Mouse (Mus musculus) neutrophil, adult 5-6 weeks (primary cell): ENCODE measurements around the gene Rfc5. TPM values are rescaled to one million over a fixed set of nuclear protein-coding genes. Genes with fewer than 3 reads are reported as not detected.
"Not testable (repeated sequence)": the region's sequence is repeated elsewhere in the genome, so short reads cannot be mapped to it uniquely, and the experiment has no call there.

Experiments used
- ATAC-seq: fragments of 151-379, 151-347 bp; 2 replicates; pipeline ENCODE4 v1.8.0; 2017; ENCODE audit warnings: mild to moderate bottlenecking, moderate TSS enrichment; ENCODE audit not compliant: insufficient number of reproducible peaks, poor library complexity, low FRiP score, severe bottlenecking; ENCODE audit errors: extremely low read depth
- total RNA-seq: library from RNA; stranded (forward); fragments of 200-1000 nt; gene quantifications from 2 replicates; pipeline ENCODE4 v1.2.3, GENCODE M21; 2017

Gene Rfc5
- total RNA-seq = 10.7 and 15.2 TPM in 2 replicates

- ATAC-seq = peak; percentile 92
Measured at GRCm38 (mm10) chr5:117388877-117389276, at the start of gene Rfc5. Gene Rfc5 (minus strand): TSS chr5:117389047.

- not testable (repeated sequence) for ATAC-seq
Measured at GRCm38 (mm10) chr5:117433501-117433900, 44.7 kb upstream of the Rfc5 start.

GRCm38 (mm10) chr5:117417442-117417841 is 28.6 kb upstream of the Rfc5 start:
- no peak for ATAC-seq

- no peak for ATAC-seq
Measured at GRCm38 (mm10) chr5:117415011-117415912, 26.4 kb upstream of the Rfc5 start.

GRCm38 (mm10) chr5:117414611-117415010 is 25.8 kb upstream of the Rfc5 start:
- ATAC-seq = no peak

- ATAC-seq = no peak
Measured at GRCm38 (mm10) chr5:117413507-117414501, 25.0 kb upstream of the Rfc5 start, which contains the start of gene Ksr2. Gene Ksr2 (plus strand): TSS chr5:117414000.

- no peak for ATAC-seq
Measured at GRCm38 (mm10) chr5:117409369-117409768, 20.5 kb upstream of the Rfc5 start.

GRCm38 (mm10) chr5:117408216-117408615 is 19.4 kb upstream of the Rfc5 start:
- ATAC-seq = 0 out of 2 replicates have a peak, but pooled peaks have one; percentile 36

GRCm38 (mm10) chr5:117404671-117405070 is 15.8 kb upstream of the Rfc5 start:
- not testable (repeated sequence) for ATAC-seq

- ATAC-seq = no peak
Measured at GRCm38 (mm10) chr5:117403609-117404008, 14.8 kb upstream of the Rfc5 start.

- no peak for ATAC-seq
Measured at GRCm38 (mm10) chr5:117399281-117399680, 10.4 kb upstream of the Rfc5 start.

- ATAC-seq = no peak
Measured at GRCm38 (mm10) chr5:117398007-117398550, 9.2 kb upstream of the Rfc5 start.

GRCm38 (mm10) chr5:117397371-117397770 is 8.5 kb upstream of the Rfc5 start:
- no peak for ATAC-seq

GRCm38 (mm10) chr5:117396596-117397014 is 7.8 kb upstream of the Rfc5 start:
- no peak for ATAC-seq

- no peak for ATAC-seq
Measured at GRCm38 (mm10) chr5:117395834-117396233, 7.0 kb upstream of the Rfc5 start.

GRCm38 (mm10) chr5:117390895-117391294 is 2.0 kb upstream of the Rfc5 start:
- ATAC-seq = no peak

GRCm38 (mm10) chr5:117388296-117388751 is 523 bp downstream of the Rfc5 start:
- ATAC-seq = peak; percentile 36; the same call in 1 of the 2 replicates

- ATAC-seq = no peak
Measured at GRCm38 (mm10) chr5:117383198-117383597, 5.6 kb downstream of the Rfc5 start.

GRCm38 (mm10) chr5:117381785-117382184 is 7.1 kb downstream of the Rfc5 start:
- ATAC-seq = no peak
